ENCODE assay signal across 9 mouse cellular contexts in genomic region chr7:114672697-114673096, GRCm38 (mm10). TPM values are rescaled to one million over a fixed set of nuclear protein-coding genes. Genes with fewer than 3 reads are reported as not detected.
DNase-seq lines count a peak whose midpoint lies in the region; ATAC-seq and TF ChIP-seq lines count a peak whose summit lies in the region.
"Had no signal": no experiment of that assay in that cellular context is flagged by ENCODE, and none has a peak within 500 bp of the region (broad histone marks: within the 10 kb centered on the region; RNA-seq: fewer than 3 reads in every experiment).

No protein-coding gene starts in this region.

- no peak overlapping the region for H3K4me3 ChIP-seq in embryonic facial prominence, embryonic 11.5 days (ENCODE audit: low read depth, low read length)
- H3K4me3 ChIP-seq in embryonic facial prominence, embryonic 10.5 days = no peak overlapping the region
- H3K4me3 ChIP-seq in ES-Bruce4 (ENCODE audit: low read depth, low read length) = no peak overlapping the region
- H3K4me3 ChIP-seq: stomach, embryonic 15.5 days had no signal

- no peak overlapping the region for H3K27ac ChIP-seq in embryonic facial prominence, embryonic 11.5 days (replicated peaks; ENCODE audit: low read depth, low read length)
- H3K27ac ChIP-seq in embryonic facial prominence, embryonic 10.5 days (replicated peaks) = no peak overlapping the region
- no peak overlapping the region for H3K27ac ChIP-seq in ES-Bruce4 (ENCODE audit: insufficient read depth, low read length)
- H3K27ac ChIP-seq: stomach, embryonic 15.5 days had no signal

- no peak overlapping the region for H3K9ac ChIP-seq in embryonic facial prominence, embryonic 11.5 days (replicated peaks; ENCODE audit: low read length)
- H3K9ac ChIP-seq in ES-Bruce4 (ENCODE audit: low read depth, poor library complexity, severe bottlenecking) = no peak overlapping the region
- H3K9ac ChIP-seq: stomach, embryonic 15.5 days had no signal

- no peaks in the 10 kb centered on the region for H3K4me1 ChIP-seq in embryonic facial prominence, embryonic 11.5 days (ENCODE audit: control insufficient read depth, insufficient read depth, low read length)
- no peaks in the 10 kb centered on the region for H3K4me1 ChIP-seq in embryonic facial prominence, embryonic 10.5 days
- H3K4me1 ChIP-seq in ES-Bruce4 (ENCODE audit: control insufficient read depth, insufficient read depth, low read length) = no peaks in the 10 kb centered on the region
- H3K4me1 ChIP-seq: stomach, embryonic 15.5 days had no signal

- DNase-seq in embryonic facial prominence, embryonic 11.5 days (ENCODE audit: low spot score) = peak; percentile 56
- no peak for DNase-seq in embryonic facial prominence, embryonic 10.5 days (ENCODE audit: low spot score)
- peak; percentile 5 for DNase-seq in layer of hippocampus, adult 9-11 months
- no peak for DNase-seq in layer of hippocampus, postnatal 36 days
- DNase-seq in induced T-regulatory cell, adult 2 months (ENCODE audit: low read depth) = peak; percentile 52
- no peak for DNase-seq in spleen, postnatal 10 days (ENCODE audit: low spot score in 2 of 2)
- no peak for DNase-seq in adrenal gland, postnatal 25 days

- TF ChIP-seq CTCF in ES-Bruce4 (IDR thresholded peaks at IDR 0.05; ENCODE audit: low read depth, low read length) = peak; percentile 5

- H3K9me3 ChIP-seq in embryonic facial prominence, embryonic 11.5 days (replicated peaks; ENCODE audit: control insufficient read depth, low read length) = no peaks in the 10 kb centered on the region
- H3K9me3 ChIP-seq in embryonic facial prominence, embryonic 10.5 days = no peaks in the 10 kb centered on the region
- no peaks in the 10 kb centered on the region for H3K9me3 ChIP-seq in ES-Bruce4 (replicated peaks; ENCODE audit: control insufficient read depth, insufficient read depth, low read length, poor library complexity, severe bottlenecking)
- H3K9me3 ChIP-seq: stomach, embryonic 15.5 days had no signal

- 28% methylated on average over 2 of the region's 2 CpGs for WGBS in embryonic facial prominence, embryonic 11.5 days
- WGBS in embryonic facial prominence, embryonic 10.5 days = 26% methylated on average over 2 of the region's 2 CpGs

- H3K27me3 ChIP-seq in embryonic facial prominence, embryonic 11.5 days (ENCODE audit: control insufficient read depth, insufficient read depth, low read length) = no peaks in the 10 kb centered on the region
- H3K27me3 ChIP-seq in embryonic facial prominence, embryonic 10.5 days (replicated peaks; ENCODE audit: low read depth, poor library complexity, severe bottlenecking) = no peaks in the 10 kb centered on the region
- H3K27me3 ChIP-seq in ES-Bruce4 (ENCODE audit: control insufficient read depth, insufficient read depth, low read length, poor library complexity, severe bottlenecking) = no peaks in the 10 kb centered on the region
- H3K27me3 ChIP-seq: stomach, embryonic 15.5 days had no signal

- no peaks in the 10 kb centered on the region for H3K36me3 ChIP-seq in embryonic facial prominence, embryonic 11.5 days (replicated peaks; ENCODE audit: control insufficient read depth, insufficient read depth, low read depth, low read length)
- no peaks in the 10 kb centered on the region for H3K36me3 ChIP-seq in embryonic facial prominence, embryonic 10.5 days (replicated peaks)
- no peaks in the 10 kb centered on the region for H3K36me3 ChIP-seq in ES-Bruce4 (ENCODE audit: control insufficient read depth, insufficient read depth, low read length, poor library complexity, severe bottlenecking)
- H3K36me3 ChIP-seq: stomach, embryonic 15.5 days had no signal

- ATAC-seq in embryonic facial prominence, embryonic 11.5 days (replicated peaks; ENCODE audit: insufficient number of reproducible peaks, low FRiP score, low TSS enrichment, low read depth) = no peak

- no peak for TF ChIP-seq POLR2A in ES-Bruce4 (IDR thresholded peaks at IDR 0.05; ENCODE audit: insufficient read depth, low read length)

- TF ChIP-seq EP300 in ES-Bruce4 (IDR thresholded peaks at IDR 0.05; ENCODE audit: insufficient read depth, low read depth, low read length) = no peak

- no peak overlapping the region for H3K4me2 ChIP-seq in embryonic facial prominence, embryonic 11.5 days (ENCODE audit: low read depth, low read length)
- H3K4me2 ChIP-seq: stomach, embryonic 15.5 days had no signal

RNA-seq across cellular contexts. Expression of gene Calca, which starts 36.5 kb away (rescaled TPM):
- 9.7 and 11.7 TPM in 2 replicates for polyA plus RNA-seq in embryonic facial prominence, embryonic 11.5 days (2014; fragmentation: Nextera tagmentation; extraction: Ambion mirVana)
- 3.1 and 3.9 TPM in 2 replicates for polyA plus RNA-seq in embryonic facial prominence, embryonic 10.5 days (2016; fragmentation: Nextera tagmentation; extraction: Ambion mirVana)
- total RNA-seq in layer of hippocampus, postnatal 36 days (2021) = 1 to 10 TPM in 1 of 2 experiments, not detected in 1; 1.0 TPM
- polyA plus RNA-seq in ES-Bruce4 (2011; ENCODE audit: insufficient read depth, insufficient read length, low read depth, missing spikeins) = 10.0 and 11.1 TPM in 2 replicates
- not detected in 2 replicates for total RNA-seq in adrenal gland, postnatal 25 days (2021)

RNA-seq across cellular contexts. Expression of gene Calcb, which starts 45.7 kb away (rescaled TPM):
- 0.60 and 0.66 TPM in 2 replicates for polyA plus RNA-seq in embryonic facial prominence, embryonic 11.5 days (2014; fragmentation: Nextera tagmentation; extraction: Ambion mirVana)
- not detected in 2 replicates for polyA plus RNA-seq in embryonic facial prominence, embryonic 10.5 days (2016; fragmentation: Nextera tagmentation; extraction: Ambion mirVana)
- total RNA-seq in layer of hippocampus, postnatal 36 days (2021) = not detected
- polyA plus RNA-seq in ES-Bruce4 (2011; ENCODE audit: insufficient read depth, insufficient read length, low read depth, missing spikeins) = not detected in 2 replicates
- not detected in 2 replicates for total RNA-seq in adrenal gland, postnatal 25 days (2021)

Comparison
In these comparisons a context has a peak if more than half of its experiments do, and no peak if none do; other contexts are left out.
1. DNase-seq: peak in embryonic facial prominence, embryonic 11.5 days (single experiment), layer of hippocampus, adult 9-11 months (single experiment) and induced T-regulatory cell, adult 2 months (single experiment); none in embryonic facial prominence, embryonic 10.5 days (single experiment), layer of hippocampus, postnatal 36 days (0 of 2), spleen, postnatal 10 days (0 of 2) and adrenal gland, postnatal 25 days (single experiment).